Mouse (Mus musculus) monocyte, adult 5-6 weeks (primary cell): ENCODE measurements around the gene Rimbp2. TPM values are rescaled to one million over a fixed set of nuclear protein-coding genes. Genes with fewer than 3 reads are reported as not detected.

ENCODE experiments used
- ATAC-seq: fragments of 153-309, 156-312 bp; replicated peaks from 2 replicates; pipeline ENCODE4 v1.8.0; 2017; ENCODE audit warnings: mild to moderate bottlenecking; ENCODE audit not compliant: low TSS enrichment, insufficient number of reproducible peaks, severe bottlenecking, poor library complexity, low FRiP score
- total RNA-seq: library from RNA; stranded (forward); fragments of 200-1000, 200-491, 200-594 nt; gene quantifications from 3 replicates; pipeline ENCODE4 v1.2.3, GENCODE M21; 2017

Rimbp2 gene
- total RNA-seq, 1 experiment from 2014 or later: not detected

GRCm38 (mm10) chr5:128711847-128712246 is 241.4 kb downstream of the Rimbp2 start:
- no peak for ATAC-seq

GRCm38 (mm10) chr5:128710596-128710995 is 242.7 kb downstream of the Rimbp2 start:
- ATAC-seq: no peak

GRCm38 (mm10) chr5:128708929-128709328 is 244.4 kb downstream of the Rimbp2 start:
- ATAC-seq: no peak

Other genes starting within 250 kb of the Rimbp2 start
- gene Stx2, start 55.1 kb upstream of the Rimbp2 start, total RNA-seq: 19.9 to 45.5 TPM (median 22.5 TPM) in 3 replicates
- 96.8 to 160 TPM (median 133 TPM) in 3 replicates for gene Ran, start 66.6 kb upstream of the Rimbp2 start, total RNA-seq
- not detected in 3 replicates for gene Adgrd1, start 143.3 kb upstream of the Rimbp2 start, total RNA-seq